Mouse (Mus musculus) olfactory bulb, adult 2 months (tissue): ENCODE results near the gene Fads2. TPM values are rescaled to one million over a fixed set of nuclear protein-coding genes. Genes with fewer than 3 reads are reported as not detected.
A peak's percentile ranks its signal among the peaks of the same experiment; 100 is the strongest.

Experiments used
- H3K27ac ChIP-seq: fragments of 200-500 bp; 2 replicates; pipeline ENCODE4 v1.5.1; 2012; ENCODE audit warnings: low read depth, low read length; ENCODE audit not compliant: insufficient read depth
- H3K4me1 ChIP-seq: fragments of 200-500 bp; 2 replicates; pipeline ENCODE4 v1.6.1; 2012; ENCODE audit warnings: low read length; ENCODE audit not compliant: control insufficient read depth, insufficient read depth
- H3K4me3 ChIP-seq: fragments of 200-500 bp; 2 replicates; pipeline ENCODE4 v1.5.1; 2012; ENCODE audit warnings: mild to moderate bottlenecking, low read depth, low read length, moderate library complexity; ENCODE audit not compliant: insufficient read depth
- CTCF ChIP-seq: fragments of 200-500 bp; IDR thresholded peaks from 2 replicates; pipeline ENCODE4 v1.5.1; 2012; ENCODE audit warnings: low read depth, mild to moderate bottlenecking, low read length, moderate library complexity; ENCODE audit not compliant: insufficient read depth
- POLR2A ChIP-seq: fragments of 200-500 bp; IDR thresholded peaks from 2 replicates; pipeline ENCODE4 v1.6.1; 2012; ENCODE audit warnings: mild to moderate bottlenecking, low read depth, low read length, moderate library complexity; ENCODE audit not compliant: insufficient read depth
- WGBS: fragments of 180-500 bp; shearing (Covaris S2); methylation state at CpG from one replicate; pipeline ENCODE4 v1.1.7; 2018; 5-methylcytosine and 5-hydroxymethylcytosine counted together
- polyA plus RNA-seq: library from polyadenylated mRNA; stranded (reverse); fragments of >200 nt; gene quantifications from 2 replicates; pipeline ENCODE4 v1.2.4, GENCODE M21; 2012; ENCODE audit warnings: low replicate concordance; ENCODE audit not compliant: missing spikeins, insufficient read depth, insufficient read length

The Fads2 gene
- polyA plus RNA-seq, 1 experiment = 106 TPM

DNA sequence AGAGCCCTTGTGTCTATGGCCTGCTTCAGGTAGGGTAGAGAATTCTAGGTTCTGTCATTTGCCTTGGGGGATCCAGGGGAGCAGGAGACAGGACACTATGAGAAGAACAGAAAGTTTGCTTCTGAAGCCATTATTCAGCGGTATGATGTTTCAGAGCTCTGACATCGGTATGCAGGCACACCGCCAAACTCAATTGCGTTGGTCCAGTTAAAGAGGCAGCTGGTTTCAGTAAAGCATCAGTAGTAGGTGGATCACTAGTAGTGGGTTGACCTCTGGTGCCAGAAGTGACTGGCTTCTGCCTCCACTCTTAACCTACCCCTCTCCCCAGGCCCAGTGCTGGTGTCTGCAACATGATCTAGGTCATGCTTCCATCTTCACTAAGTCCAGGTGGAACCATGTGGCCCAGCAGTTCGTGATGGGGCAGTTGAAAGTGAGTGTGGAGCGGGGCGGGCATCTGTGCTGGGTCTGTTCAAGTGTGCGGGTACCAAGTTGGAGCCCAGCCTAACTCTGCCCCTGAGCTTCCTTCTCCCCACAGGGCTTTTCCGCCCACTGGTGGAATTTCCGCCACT, 47.8 kb downstream of the Fads2 start:
- 90% methylated on average over 10 of the region's 10 CpGs for WGBS
- TF ChIP-seq CTCF = no peak
- no peak for TF ChIP-seq POLR2A
- no peak overlapping the region for H3K4me3 ChIP-seq
- no peak overlapping the region for H3K27ac ChIP-seq
- no peaks in the 10 kb centered on the region for H3K4me1 ChIP-seq

DNA sequence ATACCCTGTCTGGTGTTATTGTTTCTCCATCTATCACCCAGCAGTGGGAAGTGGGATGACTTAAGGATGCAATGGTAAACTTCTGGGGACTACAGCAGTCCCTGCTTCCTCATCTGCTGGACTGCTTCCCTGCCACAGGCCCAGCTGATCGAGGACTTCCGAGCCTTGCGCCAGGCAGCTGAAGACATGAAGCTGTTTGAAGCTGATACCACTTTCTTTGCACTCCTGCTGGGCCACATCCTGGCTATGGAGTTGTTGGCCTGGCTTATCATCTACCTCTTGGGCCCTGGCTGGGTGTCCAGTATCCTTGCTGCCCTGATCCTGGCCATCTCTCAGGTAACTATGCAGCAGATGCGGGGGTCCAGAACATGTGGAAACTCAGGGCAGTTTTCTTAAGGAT, 48.8 kb downstream of the Fads2 start:
- Histone ChIP-seq H3K4me3 (no peak overlapping the region), H3K4me1 (no peaks in the 10 kb centered on the region), H3K27ac (no peak overlapping the region)
- no peak for TF ChIP-seq CTCF
- no peak for TF ChIP-seq POLR2A
- 91% methylated on average over 4 of the region's 4 CpGs for WGBS

DNA sequence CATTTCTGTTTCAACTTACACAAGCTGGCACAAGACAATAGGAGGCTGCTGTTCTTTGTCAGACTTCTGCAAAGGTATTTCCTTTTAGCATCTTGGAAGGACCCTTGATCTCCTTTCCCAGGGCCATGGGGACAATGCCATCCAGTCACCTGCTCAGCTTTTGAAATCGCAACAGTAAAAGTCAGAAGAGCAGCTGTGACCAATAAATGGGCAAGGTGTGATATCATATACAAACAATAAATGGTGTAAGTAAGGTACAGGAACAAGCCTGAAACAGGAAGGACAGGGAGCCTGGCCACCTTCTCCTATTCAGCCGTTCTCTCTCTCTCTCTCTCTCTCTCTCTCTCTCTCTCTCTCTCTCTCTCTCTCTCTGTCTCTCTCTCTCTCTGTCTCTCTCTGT, 51.1 kb downstream of the Fads2 start:
- 96% methylated on average over 2 of the region's 2 CpGs for WGBS
- Histone ChIP-seq H3K27ac (no peak overlapping the region), H3K4me1 (no peaks in the 10 kb centered on the region), H3K4me3 (no peak overlapping the region)
- TF ChIP-seq CTCF = no peak
- TF ChIP-seq POLR2A = no peak

DNA sequence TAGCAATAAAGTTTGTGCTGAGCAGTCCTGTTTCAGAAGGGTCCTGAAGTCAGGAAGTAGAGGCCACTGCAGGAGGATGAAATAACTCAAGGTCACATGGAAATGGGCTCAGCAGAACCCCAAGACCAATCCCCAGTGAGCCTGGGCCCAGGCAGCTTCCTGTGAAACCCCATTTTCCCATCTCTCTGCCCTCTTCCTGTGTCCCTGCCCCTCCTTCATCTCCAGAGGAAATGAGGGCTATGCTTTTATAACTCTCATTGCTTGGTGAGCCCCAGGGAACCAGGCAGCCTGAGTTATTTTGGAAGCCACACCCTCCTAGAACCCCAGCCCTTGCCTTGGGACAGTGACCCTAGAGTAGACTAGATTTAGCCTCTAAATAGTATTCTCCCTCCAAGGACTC, 52.0 kb downstream of the Fads2 start:
- H3K4me1 ChIP-seq = no peaks in the 10 kb centered on the region
- no peak overlapping the region for H3K27ac ChIP-seq
- no peak overlapping the region for H3K4me3 ChIP-seq
- TF ChIP-seq POLR2A (no peak), CTCF (no peak)

DNA sequence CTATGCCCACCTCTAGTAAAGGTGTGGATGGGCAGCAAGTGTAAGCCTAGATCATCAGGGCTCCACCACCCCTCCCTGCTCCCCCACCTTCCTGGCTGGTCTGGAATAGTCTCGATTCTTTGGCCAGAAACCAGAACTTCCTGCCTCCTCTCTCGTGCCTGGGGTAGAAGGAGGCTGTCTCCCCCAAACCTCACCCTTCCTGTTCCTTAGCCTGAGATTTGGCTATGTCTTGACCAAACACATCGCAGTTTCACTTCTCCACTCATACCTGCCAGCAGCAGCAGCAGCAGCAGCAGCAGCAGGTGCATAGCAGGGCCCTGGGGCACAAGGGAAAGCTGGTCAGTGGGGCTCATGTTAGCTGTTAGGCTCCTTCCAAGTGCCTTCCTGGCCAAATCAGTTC, 54.6 kb downstream of the Fads2 start:
- Histone ChIP-seq H3K4me1 (peaks cover 6% of the 10 kb centered on the region), H3K4me3 (no peak overlapping the region), H3K27ac (no peak overlapping the region)
- 76% methylated on average over 3 of the region's 3 CpGs for WGBS
- TF ChIP-seq POLR2A = no peak
- TF ChIP-seq CTCF = no peak

DNA sequence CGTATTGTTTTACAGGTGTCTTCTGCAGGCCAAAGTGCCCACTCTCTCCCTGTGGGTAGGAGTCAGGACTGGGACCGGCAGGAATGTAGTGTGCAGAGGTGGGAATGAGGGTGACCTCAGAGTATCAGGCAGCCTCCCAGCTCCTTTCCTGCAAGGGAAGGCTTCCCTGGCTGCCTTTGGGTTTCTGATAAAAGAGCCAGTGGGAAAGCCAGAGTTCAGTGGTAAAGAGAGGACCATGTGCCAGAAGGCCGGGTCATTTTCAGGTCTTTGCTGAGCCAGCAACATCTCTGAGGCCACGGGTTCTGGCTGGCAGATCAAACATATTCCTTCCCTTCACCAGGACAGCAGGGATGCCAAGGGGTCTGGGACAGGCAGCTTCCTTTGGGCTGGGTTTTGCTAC, 55.2 kb downstream of the Fads2 start:
- H3K4me3 ChIP-seq = no peak overlapping the region
- peaks cover 10% of the 10 kb centered on the region for H3K4me1 ChIP-seq
- TF ChIP-seq CTCF (no peak), POLR2A (no peak)
- H3K27ac ChIP-seq = no peak overlapping the region
- WGBS = 55% methylated on average over 4 of the region's 4 CpGs

DNA sequence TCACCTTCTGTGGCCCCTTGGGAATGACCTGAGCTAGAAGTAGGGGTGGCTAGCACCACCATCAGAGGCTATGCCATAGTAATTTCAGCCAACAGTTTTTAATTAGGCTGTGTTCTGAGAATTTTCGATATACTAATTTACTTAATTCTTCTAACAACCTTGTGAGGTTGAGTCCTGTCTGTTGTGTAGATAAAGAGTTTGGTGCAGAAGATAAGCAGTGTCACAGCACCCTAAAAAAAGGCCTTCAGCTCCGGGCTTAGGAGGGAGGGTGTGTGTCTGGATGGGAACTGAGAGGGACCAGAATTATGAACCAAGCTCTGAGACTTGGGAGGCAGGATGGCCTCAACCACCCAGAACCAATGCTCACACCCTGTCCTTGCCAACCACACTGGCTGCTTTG, 55.8 kb downstream of the Fads2 start:
- Histone ChIP-seq H3K27ac (no peak overlapping the region), H3K4me1 (peaks cover 14% of the 10 kb centered on the region), H3K4me3 (no peak overlapping the region)
- TF ChIP-seq POLR2A = no peak
- 69% methylated on average over 2 of the region's 2 CpGs for WGBS

DNA sequence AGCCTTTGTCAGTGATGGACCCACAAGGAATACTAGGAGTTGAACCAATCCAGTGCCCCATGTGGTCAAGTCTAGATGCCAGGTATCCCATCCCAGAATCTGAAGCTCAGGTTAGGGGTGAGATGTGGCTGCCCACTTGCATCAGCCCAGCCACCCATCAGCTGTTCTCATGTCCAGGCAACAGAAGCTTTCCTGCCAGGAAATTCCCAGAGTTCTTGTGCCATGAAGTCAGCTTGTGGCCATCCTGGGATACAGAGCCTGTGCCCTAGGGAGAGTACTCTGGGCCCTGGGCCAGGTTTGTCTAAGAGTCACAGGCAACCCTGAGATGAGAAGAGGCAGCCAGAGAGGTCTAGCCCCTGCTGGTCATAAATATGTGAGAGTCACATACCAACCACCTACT, 57.9 kb downstream of the Fads2 start:
- TF ChIP-seq POLR2A = no peak
- no peak for TF ChIP-seq CTCF
- H3K4me3 ChIP-seq = no peak overlapping the region
- no peak overlapping the region for H3K27ac ChIP-seq
- H3K4me1 ChIP-seq = peaks cover 18% of the 10 kb centered on the region

DNA sequence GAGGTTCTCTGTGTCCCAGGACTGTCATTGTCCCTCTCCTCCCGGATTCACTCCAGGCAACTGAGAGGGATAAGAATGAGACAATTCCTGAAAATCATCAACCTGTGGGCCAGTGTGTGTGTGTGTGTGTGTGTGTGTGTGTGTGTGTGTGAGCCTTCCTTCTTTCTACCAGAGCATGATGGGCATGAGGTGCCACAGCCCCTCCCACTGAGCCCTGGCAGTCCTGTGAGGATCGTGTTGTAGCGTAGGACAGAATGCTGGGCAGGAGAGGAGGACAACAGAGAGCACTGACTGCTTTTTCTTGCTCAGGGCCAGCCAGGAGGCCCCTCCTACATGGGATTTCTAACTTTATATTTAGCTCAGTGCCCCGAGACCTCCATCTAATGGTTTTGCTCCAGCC, 58.7 kb downstream of the Fads2 start:
- peaks cover 18% of the 10 kb centered on the region for H3K4me1 ChIP-seq
- H3K4me3 ChIP-seq = no peak overlapping the region
- no peak overlapping the region for H3K27ac ChIP-seq
- 86% methylated on average over 4 of the region's 4 CpGs for WGBS
- TF ChIP-seq CTCF = no peak
- no peak for TF ChIP-seq POLR2A

DNA sequence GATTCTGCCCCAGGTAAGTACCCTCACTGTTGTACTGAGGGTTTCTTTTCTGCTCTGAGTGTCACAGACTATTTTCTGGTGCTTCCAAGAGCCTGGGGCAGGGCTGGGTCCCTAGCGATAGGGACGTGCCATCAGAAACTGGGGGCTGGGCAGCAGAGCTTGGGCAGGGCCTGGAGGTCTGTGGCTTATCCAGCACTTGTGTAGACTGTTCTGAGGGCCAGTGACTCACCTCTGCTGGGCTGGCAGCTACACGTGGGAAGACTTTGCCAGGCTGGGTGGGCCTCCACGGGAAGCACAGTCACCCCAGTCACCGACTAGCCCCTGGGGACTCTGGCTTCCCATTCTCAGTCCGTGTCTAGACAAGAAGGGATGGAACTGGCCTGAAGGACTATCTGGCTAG, 59.3 kb downstream of the Fads2 start:
- TF ChIP-seq CTCF (no peak), POLR2A (no peak)
- Histone ChIP-seq H3K27ac (no peak overlapping the region), H3K4me1 (peaks cover 18% of the 10 kb centered on the region), H3K4me3 (peak overlapping the region; percentile 76)
- WGBS = 41% methylated on average over 6 of the region's 6 CpGs
